In the genomic region with DNA sequence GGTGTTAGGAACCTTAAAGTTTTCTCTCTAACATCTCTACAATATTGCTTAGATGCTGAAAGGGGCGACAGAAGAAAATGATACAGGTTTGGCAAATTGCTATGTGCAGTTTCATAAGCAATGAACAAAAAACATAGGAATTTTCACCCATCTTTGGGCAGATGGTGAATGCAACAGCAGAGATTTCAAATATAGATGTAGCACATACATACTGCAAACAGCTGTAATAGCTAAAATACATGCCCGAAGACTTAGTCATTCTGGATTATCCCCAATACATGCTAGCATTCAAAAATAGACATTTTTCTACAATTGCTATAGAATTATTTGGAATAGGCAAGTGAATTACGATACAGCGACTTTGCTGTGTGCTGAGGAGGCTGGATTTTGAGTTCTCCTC, we compare ENCODE assay signal across 15 mouse cellular contexts.
"Had no signal": no experiment of that assay in that cellular context is flagged by ENCODE, and none has a peak within 500 bp of the region (broad histone marks: within the 10 kb centered on the region; RNA-seq: fewer than 3 reads in every experiment).

No protein-coding gene starts in this region.

- H3K4me1 ChIP-seq: limb, embryonic 10.5 days; liver, embryonic 15.5 days; midbrain, embryonic 10.5 days; midbrain, embryonic 15.5 days; neural tube, embryonic 13.5 days had no signal

- H3K27ac ChIP-seq: kidney, postnatal 0 days; limb, embryonic 10.5 days; liver, embryonic 15.5 days; midbrain, embryonic 10.5 days; midbrain, embryonic 15.5 days; neural tube, embryonic 13.5 days had no signal

- DNase-seq: kidney, adult 11 months; kidney, adult 9 months; kidney, postnatal 4 days; lung, embryonic 14.5 days; lung, postnatal 10 days; lung, postnatal 4 days; retina, postnatal 1 day; right cerebral cortex, postnatal 14 days; thymus, postnatal 4 days had no signal

- H3K4me3 ChIP-seq: limb, embryonic 10.5 days; liver, embryonic 15.5 days; midbrain, embryonic 10.5 days; midbrain, embryonic 15.5 days; neural tube, embryonic 13.5 days had no signal
